Mouse (Mus musculus): ENCODE data around the gene Mrpl22. TPM values are rescaled to one million over a fixed set of nuclear protein-coding genes. Genes with fewer than 3 reads are reported as not detected.
"Not testable (repeated sequence)": the region's sequence is repeated elsewhere in the genome, so short reads cannot be mapped to it uniquely, and the experiment has no call there.

Mrpl22 gene
- polyA plus RNA-seq, 1 experiment from 2014 or later, result 120 TPM

DNA sequence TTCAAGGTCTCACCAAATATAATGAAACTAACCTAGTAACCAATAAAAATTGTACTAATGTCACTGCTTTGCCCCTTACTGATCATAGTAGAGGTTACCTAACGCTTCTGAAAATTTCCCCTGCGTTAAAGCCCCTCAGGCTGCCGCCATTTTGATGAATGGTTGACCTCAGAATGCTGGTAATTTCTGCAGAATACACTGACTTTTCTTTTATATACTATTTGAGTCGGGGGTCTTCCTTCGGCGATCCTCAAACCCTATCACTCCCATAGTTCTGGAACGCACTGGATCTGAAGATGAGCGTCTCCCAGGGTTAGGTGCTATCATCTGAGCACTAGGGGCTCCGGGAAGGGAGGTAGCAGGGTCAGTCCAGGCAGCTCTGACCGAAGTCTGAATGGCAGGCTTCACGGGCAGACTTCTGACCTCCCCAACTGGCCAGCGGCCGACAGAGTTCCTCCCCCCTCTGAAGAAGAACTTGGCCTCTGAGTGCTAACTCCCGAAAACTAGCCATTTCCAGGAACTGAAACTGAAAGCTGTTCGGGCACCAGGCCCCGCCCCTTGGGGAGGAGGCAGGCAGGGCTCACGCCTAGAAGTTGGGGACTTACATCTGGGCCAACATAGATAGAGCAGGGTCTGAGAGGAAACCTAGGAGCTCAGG lies 43.1 kb downstream of the Mrpl22 start:
- WGBS, result 54% methylated on average over 17 of the region's 17 CpGs
- peak overlapping the region; percentile 16; the same call in 1 of the 2 replicates for H3K4me3 ChIP-seq (replicated peaks)
- peaks cover 4% of the 10 kb centered on the region for H3K4me1 ChIP-seq (replicated peaks)
- H3K9ac ChIP-seq (replicated peaks), result no peak overlapping the region
- H3K36me3 ChIP-seq, result no peaks in the 10 kb centered on the region
- no peak overlapping the region for H3K27ac ChIP-seq
- 0 out of 2 replicates have a peak, but pooled peaks cover 2% of the 10 kb centered on the region for H3K27me3 ChIP-seq
- H3K4me2 ChIP-seq (replicated peaks), result peak overlapping the region; percentile 34
- H3K9me3 ChIP-seq, result no peaks in the 10 kb centered on the region
- ATAC-seq, result no peak

DNA sequence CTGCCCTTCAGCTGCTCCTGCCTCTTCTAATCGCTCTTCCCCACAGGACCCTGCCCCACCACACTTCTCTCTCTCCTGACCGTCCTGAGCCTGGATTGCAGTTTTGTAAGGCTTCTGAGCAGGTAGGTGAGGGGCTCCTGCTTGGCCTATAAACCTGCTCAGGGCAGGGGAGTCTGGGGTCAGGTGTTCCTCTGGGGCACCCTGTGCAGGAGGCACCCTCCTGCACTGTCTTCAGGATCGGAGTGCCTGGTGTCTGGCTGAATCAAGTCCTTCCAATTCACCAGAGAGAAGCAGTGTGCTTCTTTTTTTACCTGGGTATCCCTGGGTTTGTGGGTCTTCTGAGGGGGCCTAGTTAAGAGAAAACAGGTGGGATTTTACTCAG lies 43.6 kb downstream of the Mrpl22 start:
- H3K4me3 ChIP-seq (replicated peaks); H3K36me3 ChIP-seq; H3K4me1 ChIP-seq (replicated peaks); H3K4me2 ChIP-seq (replicated peaks); ATAC-seq; H3K27ac ChIP-seq; H3K9ac ChIP-seq (replicated peaks); H3K9me3 ChIP-seq; H3K27me3 ChIP-seq: not testable (repeated sequence)
- 37% methylated on average over 2 of the region's 3 CpGs for WGBS

- Histone ChIP-seq H3K27ac (no peak overlapping the region), H3K9ac (replicated peaks) (no peak overlapping the region), H3K36me3 (no peaks in the 10 kb centered on the region), H3K9me3 (no peaks in the 10 kb centered on the region), H3K4me3 (replicated peaks) (no peak overlapping the region), H3K4me2 (replicated peaks) (no peak overlapping the region), H3K4me1 (replicated peaks) (peaks cover 4% of the 10 kb centered on the region), H3K27me3 (0 out of 2 replicates have a peak, but pooled peaks cover 2% of the 10 kb centered on the region)
- ATAC-seq, result no peak
- WGBS, result 86% methylated on average over 5 of the region's 5 CpGs
Observed at GRCm38 (mm10) chr11:58215814-58216213, 44.4 kb downstream of the Mrpl22 start.

DNA sequence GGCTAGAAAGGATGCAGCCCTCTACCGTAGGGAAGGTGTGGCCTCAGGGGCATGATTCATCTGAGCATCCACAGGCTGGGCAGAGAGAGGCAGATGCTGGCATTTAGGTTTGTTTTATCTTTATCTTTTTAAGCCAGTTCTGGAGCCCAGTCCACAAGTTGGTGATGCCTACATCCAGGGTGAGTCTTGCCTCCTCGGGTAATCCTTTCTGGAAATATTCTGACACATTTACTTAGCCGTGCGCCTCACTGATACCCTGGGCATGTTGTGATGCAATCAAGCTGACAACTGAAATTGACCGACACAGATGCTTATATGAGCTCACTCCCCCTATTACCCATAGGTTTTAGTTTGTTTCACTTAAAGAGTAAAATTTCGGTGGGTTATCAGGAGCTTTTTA lies 45.4 kb downstream of the Mrpl22 start:
- no peak overlapping the region for H3K27ac ChIP-seq
- WGBS, result 85% methylated on average over 6 of the region's 6 CpGs
- no peaks in the 10 kb centered on the region for H3K36me3 ChIP-seq
- no peaks in the 10 kb centered on the region for H3K9me3 ChIP-seq
- no peak overlapping the region for H3K4me2 ChIP-seq (replicated peaks)
- no peak overlapping the region for H3K4me3 ChIP-seq (replicated peaks)
- no peak for ATAC-seq
- H3K27me3 ChIP-seq, result 0 out of 2 replicates have a peak, but pooled peaks cover 2% of the 10 kb centered on the region
- no peaks in the 10 kb centered on the region for H3K4me1 ChIP-seq (replicated peaks)
- H3K9ac ChIP-seq (replicated peaks), result no peak overlapping the region

DNA sequence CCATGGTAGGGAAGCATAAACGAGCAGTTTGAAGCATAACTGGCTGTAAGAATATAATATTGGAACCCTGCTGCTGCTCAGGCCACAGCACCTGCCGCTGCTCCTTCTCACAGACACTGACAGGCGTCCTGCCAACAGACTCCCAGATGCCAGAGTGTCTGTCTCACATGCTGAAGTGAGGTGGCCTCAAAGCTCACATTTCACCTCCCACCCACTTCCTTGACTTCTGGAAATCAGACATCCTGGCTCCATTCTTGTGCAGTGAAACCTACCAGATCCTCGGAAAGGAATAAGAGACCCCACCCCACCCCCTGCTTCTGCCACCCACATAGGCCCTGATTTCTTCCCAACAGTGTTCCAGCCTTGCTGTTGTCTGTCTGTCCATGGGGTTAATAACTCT lies 52.3 kb downstream of the Mrpl22 start:
- H3K27me3 ChIP-seq, result no peaks in the 10 kb centered on the region
- H3K9me3 ChIP-seq, result no peaks in the 10 kb centered on the region
- 51% methylated on average over 4 of the region's 4 CpGs for WGBS
- no peaks in the 10 kb centered on the region for H3K36me3 ChIP-seq
- no peak for ATAC-seq
- no peak overlapping the region for H3K4me2 ChIP-seq (replicated peaks)
- H3K4me3 ChIP-seq (replicated peaks), result no peak overlapping the region
- no peak overlapping the region for H3K9ac ChIP-seq (replicated peaks)
- H3K4me1 ChIP-seq (replicated peaks), result no peaks in the 10 kb centered on the region
- H3K27ac ChIP-seq, result no peak overlapping the region

DNA sequence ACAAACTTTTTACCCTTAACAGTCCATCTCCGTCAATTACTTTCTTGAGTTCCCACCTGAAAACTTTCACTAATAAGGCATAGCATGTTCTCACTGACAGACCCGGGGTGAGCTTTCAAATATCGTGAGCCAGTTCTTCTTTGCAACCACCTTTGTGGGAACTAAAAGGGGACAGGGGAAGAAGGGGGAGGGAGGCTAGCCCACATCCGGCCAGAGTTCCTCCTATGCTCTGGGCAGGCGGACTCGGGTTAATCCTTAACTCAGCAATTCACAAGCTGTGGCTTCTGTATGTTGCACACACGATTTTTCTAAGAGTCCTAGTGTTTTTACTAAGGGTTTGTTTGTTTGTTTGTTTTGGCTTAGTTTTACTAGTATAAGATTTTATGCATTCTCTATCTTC lies 52.9 kb downstream of the Mrpl22 start:
- no peak overlapping the region for H3K4me3 ChIP-seq (replicated peaks)
- no peaks in the 10 kb centered on the region for H3K36me3 ChIP-seq
- H3K4me1 ChIP-seq (replicated peaks), result no peaks in the 10 kb centered on the region
- no peak overlapping the region for H3K4me2 ChIP-seq (replicated peaks)
- no peak for ATAC-seq
- no peaks in the 10 kb centered on the region for H3K9me3 ChIP-seq
- 65% methylated on average over 7 of the region's 7 CpGs for WGBS
- H3K27ac ChIP-seq, result no peak overlapping the region
- H3K27me3 ChIP-seq, result no peaks in the 10 kb centered on the region
- H3K9ac ChIP-seq (replicated peaks), result no peak overlapping the region

- H3K27ac ChIP-seq; H3K9ac ChIP-seq (replicated peaks); H3K27me3 ChIP-seq; H3K9me3 ChIP-seq; ATAC-seq; H3K36me3 ChIP-seq; H3K4me3 ChIP-seq (replicated peaks); H3K4me2 ChIP-seq (replicated peaks); H3K4me1 ChIP-seq (replicated peaks): not testable (repeated sequence)
- WGBS, result 68% methylated on average over 2 of the region's 2 CpGs
Observed at GRCm38 (mm10) chr11:58224872-58225271, 53.4 kb downstream of the Mrpl22 start.

DNA sequence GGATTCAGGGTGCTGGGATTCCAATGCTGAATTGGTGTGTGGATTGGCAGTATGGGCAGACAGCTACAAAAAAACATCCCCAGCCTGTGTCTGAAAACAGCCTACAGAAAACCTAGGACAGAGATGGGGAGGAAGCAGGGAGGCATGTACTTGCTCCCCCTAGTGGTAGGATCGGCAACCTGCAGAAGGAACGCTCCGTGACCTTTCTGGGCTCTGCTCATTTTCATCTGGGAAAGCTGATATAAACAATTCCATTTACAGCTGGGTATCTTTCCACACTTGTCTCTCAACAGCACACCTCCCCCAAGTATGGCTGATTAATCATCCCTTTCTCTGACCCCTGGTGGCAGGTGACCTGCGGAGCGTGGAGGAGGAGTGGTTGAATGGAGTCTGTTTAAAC lies 54.2 kb downstream of the Mrpl22 start:
- Histone ChIP-seq H3K4me3 (replicated peaks) (no peak overlapping the region), H3K36me3 (no peaks in the 10 kb centered on the region), H3K4me2 (replicated peaks) (no peak overlapping the region), H3K9me3 (no peaks in the 10 kb centered on the region), H3K27ac (no peak overlapping the region), H3K27me3 (no peaks in the 10 kb centered on the region), H3K4me1 (replicated peaks) (no peaks in the 10 kb centered on the region), H3K9ac (replicated peaks) (no peak overlapping the region)
- WGBS, result 7% methylated on average over 5 of the region's 5 CpGs
- no peak for ATAC-seq

GRCm38 (mm10) chr11:58226425-58226824 lies 55.0 kb downstream of the Mrpl22 start:
- no peaks in the 10 kb centered on the region for H3K9me3 ChIP-seq
- ATAC-seq, result no peak
- H3K9ac ChIP-seq (replicated peaks), result no peak overlapping the region
- no peaks in the 10 kb centered on the region for H3K4me1 ChIP-seq (replicated peaks)
- H3K4me2 ChIP-seq (replicated peaks), result no peak overlapping the region
- H3K27ac ChIP-seq, result no peak overlapping the region
- H3K4me3 ChIP-seq (replicated peaks), result no peak overlapping the region
- H3K27me3 ChIP-seq, result no peaks in the 10 kb centered on the region
- no peaks in the 10 kb centered on the region for H3K36me3 ChIP-seq

DNA sequence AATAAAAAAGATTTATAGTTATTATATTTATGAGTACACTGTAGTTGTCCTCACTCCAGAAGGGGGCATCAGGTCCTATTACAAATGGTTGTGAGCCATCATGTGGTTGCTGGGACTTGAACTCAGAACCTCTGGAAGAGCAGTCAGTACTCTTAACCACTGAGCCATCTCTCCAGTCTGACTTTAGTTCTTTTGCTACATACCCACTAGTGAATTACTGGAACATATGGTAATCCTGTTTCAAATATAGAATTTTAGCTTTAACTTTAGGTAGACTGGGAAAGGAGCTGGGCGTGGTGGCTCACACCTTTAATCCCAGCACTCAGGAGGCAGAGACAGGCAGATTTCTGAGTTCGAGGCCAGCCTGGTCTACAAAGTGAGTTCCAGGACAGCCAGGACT lies 56.6 kb downstream of the Mrpl22 start:
- H3K4me2 ChIP-seq (replicated peaks); H3K9ac ChIP-seq (replicated peaks); H3K27ac ChIP-seq; H3K27me3 ChIP-seq; H3K36me3 ChIP-seq; H3K9me3 ChIP-seq; H3K4me3 ChIP-seq (replicated peaks); H3K4me1 ChIP-seq (replicated peaks); ATAC-seq: not testable (repeated sequence)
- WGBS, result 84% methylated on average over 2 of the region's 2 CpGs

Other genes with a start within 250 kb of the Mrpl22 start
- gene Larp1, start 162.6 kb upstream of the Mrpl22 start, polyA plus RNA-seq (2015; fragmentation: Nextera tagmentation; extraction: Ambion mirVana), result 15.8 TPM in 2 replicates
- not detected in 2 replicates for gene Gm12248, start 78.5 kb upstream of the Mrpl22 start, polyA plus RNA-seq (2015; fragmentation: Nextera tagmentation; extraction: Ambion mirVana)
- 117 and 120 TPM in 2 replicates for gene Cnot8, start 67.5 kb upstream of the Mrpl22 start, polyA plus RNA-seq (2015; fragmentation: Nextera tagmentation; extraction: Ambion mirVana)
- gene Gemin5, start 3.1 kb upstream of the Mrpl22 start, polyA plus RNA-seq (2015; fragmentation: Nextera tagmentation; extraction: Ambion mirVana), result 17.5 and 19.1 TPM in 2 replicates
- 1.3 and 1.6 TPM in 2 replicates for gene Igtp, start 27.9 kb downstream of the Mrpl22 start, polyA plus RNA-seq (2015; fragmentation: Nextera tagmentation; extraction: Ambion mirVana)
- 0.67 and 0.98 TPM in 2 replicates for gene Irgm2, start 28.0 kb downstream of the Mrpl22 start, polyA plus RNA-seq (2015; fragmentation: Nextera tagmentation; extraction: Ambion mirVana)
- not detected in 2 replicates for gene 4930438A08Rik, start 103.1 kb downstream of the Mrpl22 start, polyA plus RNA-seq (2015; fragmentation: Nextera tagmentation; extraction: Ambion mirVana)
- gene Zfp692, start 135.4 kb downstream of the Mrpl22 start, polyA plus RNA-seq (2015; fragmentation: Nextera tagmentation; extraction: Ambion mirVana), result 26.0 and 28.8 TPM in 2 replicates
- gene Zfp672, start 158.7 kb downstream of the Mrpl22 start, polyA plus RNA-seq (2015; fragmentation: Nextera tagmentation; extraction: Ambion mirVana), result 38.6 and 39.7 TPM in 2 replicates
- 48.4 and 50.7 TPM in 2 replicates for gene Sh3bp5l, start 159.1 kb downstream of the Mrpl22 start, polyA plus RNA-seq (2015; fragmentation: Nextera tagmentation; extraction: Ambion mirVana)
- 0.73 TPM in 1 of 2 replicates, not detected in the other for gene Lypd8, start 207.4 kb downstream of the Mrpl22 start, polyA plus RNA-seq (2015; fragmentation: Nextera tagmentation; extraction: Ambion mirVana)
- gene 1810065E05Rik, start 249.4 kb downstream of the Mrpl22 start, polyA plus RNA-seq (2015; fragmentation: Nextera tagmentation; extraction: Ambion mirVana), result not detected in 2 replicates